Mouse (Mus musculus) midbrain, embryonic 16.5 days (tissue): ENCODE results near the gene Serf2. TPM values are rescaled to one million over a fixed set of nuclear protein-coding genes. Genes with fewer than 3 reads are reported as not detected.
"Not testable (repeated sequence)": the region's sequence is repeated elsewhere in the genome, so short reads cannot be mapped to it uniquely, and the experiment has no call there.

Experiments
- ATAC-seq: fragments of 200-750 bp; cut with Nextera tagmentation; 2 replicates; pipeline ENCODE4 v1.8.0; 2017; ENCODE audit warnings: moderate TSS enrichment
- H3K27ac ChIP-seq: fragments of 300-500 bp; sonication (generic); 2 replicates; pipeline ENCODE4 v1.5.1; 2014; ENCODE audit warnings: mild to moderate bottlenecking, low read length, mixed read lengths
- H3K27me3 ChIP-seq: fragments of 300-500 bp; sonication (generic); 2 replicates; pipeline ENCODE4 v1.6.1; 2014; ENCODE audit warnings: low read depth, low read length, mixed read lengths; ENCODE audit not compliant: control insufficient read depth, insufficient read depth
- H3K36me3 ChIP-seq: fragments of 300-500 bp; sonication (generic); 2 replicates; pipeline ENCODE4 v1.6.1; 2014; ENCODE audit warnings: mild to moderate bottlenecking, low read length, moderate library complexity, mixed read lengths; ENCODE audit not compliant: control insufficient read depth, insufficient read depth
- H3K4me1 ChIP-seq: fragments of 300-500 bp; sonication (generic); 2 replicates; pipeline ENCODE4 v1.6.1; 2014; ENCODE audit warnings: mild to moderate bottlenecking, low read length, mixed read lengths; ENCODE audit not compliant: control insufficient read depth, insufficient read depth
- H3K4me2 ChIP-seq: fragments of 300-500 bp; sonication (generic); 2 replicates; pipeline ENCODE4 v1.6.1; 2014; ENCODE audit warnings: mild to moderate bottlenecking, low read length, mixed read lengths
- H3K4me3 ChIP-seq: fragments of 300-500 bp; sonication (generic); 2 replicates; pipeline ENCODE4 v1.5.1; 2014; ENCODE audit warnings: low read depth, mild to moderate bottlenecking, low read length, moderate library complexity, mixed read lengths
- H3K9ac ChIP-seq: fragments of 300-500 bp; sonication (generic); 2 replicates; pipeline ENCODE4 v1.6.1; 2014; ENCODE audit warnings: low read depth, low read length, mixed read lengths
- H3K9me3 ChIP-seq: fragments of 300-500 bp; sonication (generic); replicated peaks from 2 replicates; pipeline ENCODE4 v1.6.1; 2014; ENCODE audit warnings: mild to moderate bottlenecking, low read length, mixed read lengths; ENCODE audit not compliant: control insufficient read depth, poor library complexity, severe bottlenecking
- WGBS: fragments of 180-500 bp; shearing (Covaris S2); extraction: QIAGEN DNeasy Blood & Tissue Kit; methylation state at CpG from one replicate; pipeline ENCODE4 v1.1.7; 2014; 5-methylcytosine and 5-hydroxymethylcytosine counted together
- polyA plus RNA-seq: library from polyadenylated mRNA; unstranded; fragments of >200 nt; fragmentation: Nextera tagmentation; extraction: Ambion mirVana; gene quantifications from 2 replicates; pipeline ENCODE4 v1.2.1, GENCODE M21; 2015

Serf2 gene
- polyA plus RNA-seq, 1 experiment from 2014 or later = 247 TPM

DNA sequence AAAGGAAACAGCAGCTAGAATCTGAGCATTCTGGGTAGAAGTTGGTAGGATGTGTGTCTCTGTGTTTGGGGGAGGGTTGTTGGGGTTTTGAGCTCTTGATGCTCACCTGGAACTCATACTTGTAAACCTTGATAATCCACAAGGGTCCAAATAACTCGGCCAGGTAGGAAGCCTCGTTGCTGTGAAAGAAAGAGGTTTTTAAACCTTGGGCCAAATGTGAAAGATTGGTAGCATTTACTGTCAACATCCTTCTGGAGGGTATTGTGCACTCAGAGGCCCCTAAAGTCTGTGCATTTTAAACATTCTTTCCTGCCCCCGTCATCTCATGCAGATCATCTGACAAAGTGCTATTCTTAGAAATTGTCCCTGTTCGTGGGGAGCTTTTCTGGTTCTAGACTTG is 4.0 kb downstream of the Serf2 start, which contains the start of gene Hypk:
Hypk (plus strand) TSS at position 301 of the 400 bp plus-strand sequence.
- Histone ChIP-seq H3K9ac (no peak within 1 kb of the TSS), H3K4me1 (peaks cover 32% of the 10 kb centered on the region), H3K27me3 (no peaks in the 10 kb centered on the region), H3K27ac (no peak within 1 kb of the TSS), H3K36me3 (no peaks in the 10 kb centered on the region), H3K4me3 (no peak within 1 kb of the TSS), H3K9me3 (no peaks in the 10 kb centered on the region), H3K4me2 (no peak within 1 kb of the TSS)
- ATAC-seq = no peak
- 87% methylated on average over 4 of the region's 4 CpGs for WGBS

GRCm38 (mm10) chr2:121453917-121454316 is 4.9 kb downstream of the Serf2 start:
- Histone ChIP-seq H3K9me3 (no peaks in the 10 kb centered on the region), H3K9ac (no peak overlapping the region), H3K36me3 (no peaks in the 10 kb centered on the region; the same call in 1 of the 2 replicates), H3K27ac (no peak overlapping the region), H3K4me3 (no peak overlapping the region), H3K4me2 (no peak overlapping the region), H3K4me1 (peaks cover 27% of the 10 kb centered on the region), H3K27me3 (no peaks in the 10 kb centered on the region)
- WGBS = 89% methylated on average over 6 of the region's 6 CpGs
- no peak for ATAC-seq

DNA sequence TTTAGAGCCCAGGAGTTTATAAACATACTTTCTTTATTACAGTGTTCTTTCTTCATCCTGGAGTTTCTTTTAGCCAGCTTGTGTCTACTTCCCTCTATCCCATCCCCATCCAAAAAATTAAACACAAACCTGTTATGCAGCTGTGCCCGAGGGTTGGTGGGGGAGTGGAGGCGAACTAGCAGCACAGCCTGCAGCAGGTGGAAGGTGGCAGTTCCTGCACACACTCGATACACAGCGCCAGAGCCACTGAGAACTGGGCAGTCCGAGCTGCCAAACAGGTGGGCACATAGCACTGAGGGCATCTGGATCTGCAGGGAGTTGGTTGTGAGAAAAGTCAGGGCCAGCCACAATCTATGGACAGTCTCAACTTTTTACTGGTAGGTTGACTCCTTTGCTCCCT is 6.5 kb downstream of the Serf2 start:
- 88% methylated on average over 5 of the region's 5 CpGs for WGBS
- no peak overlapping the region for H3K4me3 ChIP-seq
- H3K27me3 ChIP-seq = no peaks in the 10 kb centered on the region
- peaks cover 21% of the 10 kb centered on the region for H3K4me1 ChIP-seq
- H3K27ac ChIP-seq = no peak overlapping the region
- no peak for ATAC-seq
- no peak overlapping the region for H3K9ac ChIP-seq
- H3K36me3 ChIP-seq = no peaks in the 10 kb centered on the region; the same call in 1 of the 2 replicates
- no peaks in the 10 kb centered on the region for H3K9me3 ChIP-seq
- H3K4me2 ChIP-seq = no peak overlapping the region

GRCm38 (mm10) chr2:121456692-121457642 is 8.0 kb downstream of the Serf2 start, which contains the start of gene Serinc4:
TSS of gene Serinc4 (minus strand) at chr2:121456781.
- H3K27me3 ChIP-seq = no peaks in the 10 kb centered on the region
- H3K36me3 ChIP-seq = no peaks in the 10 kb centered on the region; the same call in 1 of the 2 replicates
- no peaks in the 10 kb centered on the region for H3K9me3 ChIP-seq
- H3K4me1 ChIP-seq = peaks cover 13% of the 10 kb centered on the region
- peak within 1 kb of the TSS; percentile 78 for H3K27ac ChIP-seq
- peak within 1 kb of the TSS; percentile 74 for H3K4me2 ChIP-seq
- H3K9ac ChIP-seq = peak within 1 kb of the TSS; percentile 61
- peak within 1 kb of the TSS; percentile 69 for H3K4me3 ChIP-seq
- ATAC-seq = peak; percentile 93
- WGBS = 2% methylated on average over 41 of the region's 41 CpGs

- 66% methylated on average over 2 of the region's 2 CpGs for WGBS
- peaks cover 13% of the 10 kb centered on the region for H3K4me1 ChIP-seq
- no peak overlapping the region for H3K9ac ChIP-seq
- no peaks in the 10 kb centered on the region; the same call in 1 of the 2 replicates for H3K36me3 ChIP-seq
- H3K9me3 ChIP-seq = no peaks in the 10 kb centered on the region
- no peak overlapping the region for H3K4me2 ChIP-seq
- no peaks in the 10 kb centered on the region for H3K27me3 ChIP-seq
- H3K27ac ChIP-seq = no peak overlapping the region
- no peak overlapping the region for H3K4me3 ChIP-seq
- ATAC-seq = no peak
Observed at GRCm38 (mm10) chr2:121460071-121460470, 11.1 kb downstream of the Serf2 start.

- ATAC-seq, H3K4me2 ChIP-seq, H3K36me3 ChIP-seq, H3K9me3 ChIP-seq, H3K4me3 ChIP-seq, H3K9ac ChIP-seq, H3K27ac ChIP-seq, H3K4me1 ChIP-seq, H3K27me3 ChIP-seq: not testable (repeated sequence)
- 100% methylated on average over 1 of the region's 6 CpGs for WGBS
Observed at GRCm38 (mm10) chr2:121468982-121469381, 20.0 kb downstream of the Serf2 start.

DNA sequence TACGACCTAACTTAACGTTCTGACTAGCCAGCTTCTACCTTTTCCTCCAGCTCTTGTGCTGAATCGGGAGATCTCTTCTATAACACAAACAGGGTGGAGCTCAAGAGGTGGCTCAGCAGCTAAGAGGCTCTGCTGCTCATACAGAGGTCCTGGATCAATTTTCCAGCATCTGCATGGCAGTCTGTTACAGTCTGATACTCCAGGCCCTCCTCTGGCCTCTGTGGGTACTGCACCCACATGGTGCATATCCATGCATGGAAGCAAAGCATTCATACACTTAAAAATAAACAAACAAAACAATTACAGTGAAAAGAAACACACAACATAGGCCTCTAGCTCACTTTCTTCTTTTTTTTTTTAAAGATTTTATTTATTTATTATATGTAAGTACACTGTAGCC is 23.8 kb downstream of the Serf2 start:
- H3K4me3 ChIP-seq, H3K4me2 ChIP-seq: not testable (repeated sequence)

GRCm38 (mm10) chr2:121473301-121474179 is 24.5 kb downstream of the Serf2 start, which contains the start of gene Mfap1b:
TSS of gene Mfap1b (minus strand) at chr2:121474067.
- peak; percentile 97 for ATAC-seq
- 5% methylated on average over 39 of the region's 41 CpGs for WGBS
- not testable (repeated sequence) for H3K9me3 ChIP-seq, H3K36me3 ChIP-seq, H3K27me3 ChIP-seq, H3K4me1 ChIP-seq
- Histone ChIP-seq H3K4me3 (peak within 1 kb of the TSS; percentile 47), H3K27ac (peak within 1 kb of the TSS; percentile 31), H3K4me2 (peak within 1 kb of the TSS; percentile 73), H3K9ac (peak within 1 kb of the TSS; percentile 50)

More for the DNA sequence above, 23.8 kb downstream of the Serf2 start:
- ATAC-seq, H3K9me3 ChIP-seq, H3K9ac ChIP-seq, H3K27me3 ChIP-seq, H3K4me1 ChIP-seq, H3K27ac ChIP-seq, H3K36me3 ChIP-seq: not testable (repeated sequence)
- 100% methylated on average over 3 of the region's 3 CpGs for WGBS
